Mouse (Mus musculus): Measurements from ENCODE around the gene Rap1gap2.

Rap1gap2 gene

DNA sequence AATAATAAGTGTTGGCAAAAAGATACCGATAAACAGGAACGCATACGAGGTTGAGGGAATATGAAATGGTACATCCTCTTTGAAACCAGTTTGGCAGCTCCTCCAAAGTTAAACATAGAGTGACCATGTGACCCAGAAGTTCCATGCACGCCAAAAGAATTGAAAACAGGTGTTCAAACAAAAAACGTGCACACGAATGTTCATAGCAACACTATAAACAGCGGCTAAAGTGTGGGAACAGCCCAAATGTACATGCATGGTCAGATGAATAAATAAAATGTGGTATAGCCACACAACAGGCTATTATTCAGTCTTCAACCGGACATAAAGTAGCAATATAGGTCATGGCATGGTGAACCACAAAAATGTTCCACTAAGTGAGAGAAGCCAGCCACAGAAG lies 108.2 kb downstream of the Rap1gap2 start:
- DNase-seq (ENCODE audit: low read depth, low spot score): no peak

GRCm38 (mm10) chr11:74501989-74502388 lies 108.7 kb downstream of the Rap1gap2 start:
- DNase-seq (ENCODE audit: low read depth, low spot score): no peak

- DNase-seq (ENCODE audit: low read depth, low spot score): no peak
These were observed 109.7 kb downstream of the Rap1gap2 start for GRCm38 (mm10) chr11:74501061-74501460.

- no peak for DNase-seq (ENCODE audit: low read depth, low spot score)
These were observed 111.1 kb downstream of the Rap1gap2 start for GRCm38 (mm10) chr11:74499521-74500099.

DNA sequence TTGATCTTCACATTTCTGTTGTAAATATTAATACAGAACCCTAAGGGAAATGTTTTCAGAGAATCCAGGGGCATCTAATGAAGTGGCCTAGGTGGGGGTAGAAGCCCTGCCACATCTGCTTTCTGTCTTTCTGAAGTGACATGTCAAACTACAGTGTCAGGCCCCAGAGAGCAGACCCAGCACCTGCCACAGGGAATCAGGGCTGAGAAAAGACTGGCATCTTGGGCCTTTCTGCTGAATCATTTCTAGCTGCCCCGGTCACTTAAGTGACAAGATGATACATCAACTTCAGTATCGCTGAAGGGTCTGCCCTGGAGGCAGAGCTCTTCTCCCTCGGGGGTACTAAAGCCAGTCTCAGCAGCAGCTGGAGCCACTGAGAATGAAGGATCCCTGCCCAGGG lies 111.7 kb downstream of the Rap1gap2 start:
- no peak for DNase-seq (ENCODE audit: low read depth, low spot score)

DNA sequence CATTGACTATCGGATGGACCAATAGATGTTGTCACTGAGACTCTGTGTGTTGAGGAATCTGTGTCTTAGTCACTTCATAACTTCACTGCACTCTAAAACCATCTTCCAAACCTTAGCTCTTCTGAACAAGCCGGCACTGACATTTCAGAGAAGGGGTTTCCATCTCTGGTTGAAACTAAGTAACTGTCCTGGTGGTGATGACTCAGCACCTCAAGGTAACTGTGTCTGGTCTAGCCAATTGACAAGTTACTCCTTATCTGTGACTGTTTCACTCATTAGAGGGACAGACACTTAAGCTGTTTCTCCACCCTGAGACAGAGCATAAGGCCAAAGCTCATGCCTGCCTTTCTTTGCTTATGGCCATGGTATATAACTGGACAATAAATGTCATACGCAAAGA lies 114.1 kb downstream of the Rap1gap2 start:
- DNase-seq (ENCODE audit: low read depth, low spot score): no peak

- no peak for DNase-seq (ENCODE audit: low read depth, low spot score)
These were observed 116.8 kb downstream of the Rap1gap2 start for GRCm38 (mm10) chr11:74493936-74494335.

DNA sequence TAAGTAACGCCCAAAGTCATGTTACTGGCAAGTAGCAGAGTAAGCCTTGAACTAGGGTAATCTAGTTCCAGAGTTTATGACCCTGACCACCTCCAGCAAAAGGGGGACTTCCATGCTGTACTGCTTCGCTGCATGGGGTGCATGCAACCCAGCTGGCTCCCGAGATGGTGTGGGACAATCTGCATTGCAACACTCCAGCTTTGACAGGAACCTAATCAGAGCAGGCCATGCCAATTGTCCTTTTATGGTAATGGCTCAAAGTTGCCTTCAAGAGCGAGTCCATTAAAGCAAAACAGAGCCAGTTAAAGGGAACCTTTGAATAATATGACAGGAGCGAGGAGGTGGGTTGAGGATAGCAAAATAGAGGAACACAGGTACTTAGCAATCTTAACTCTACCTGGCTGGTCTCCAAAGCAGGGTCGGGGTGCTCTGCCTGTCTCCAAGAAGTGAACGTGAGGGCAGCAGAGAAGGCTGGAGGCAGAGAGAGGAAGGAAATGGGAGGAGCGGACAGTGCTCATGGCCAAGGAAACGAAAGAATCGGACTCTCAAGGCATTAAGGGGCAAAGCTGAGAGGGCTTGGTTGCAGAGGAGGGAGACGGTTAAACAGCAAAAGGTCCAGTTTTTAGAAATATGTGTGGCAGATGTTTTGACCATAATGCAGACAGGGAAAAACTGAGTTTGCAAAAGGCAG lies 117.4 kb downstream of the Rap1gap2 start:
- DNase-seq (ENCODE audit: low read depth, low spot score): peak; percentile 18

GRCm38 (mm10) chr11:74491130-74491529 lies 119.6 kb downstream of the Rap1gap2 start:
- no peak for DNase-seq (ENCODE audit: low read depth, low spot score)

DNA sequence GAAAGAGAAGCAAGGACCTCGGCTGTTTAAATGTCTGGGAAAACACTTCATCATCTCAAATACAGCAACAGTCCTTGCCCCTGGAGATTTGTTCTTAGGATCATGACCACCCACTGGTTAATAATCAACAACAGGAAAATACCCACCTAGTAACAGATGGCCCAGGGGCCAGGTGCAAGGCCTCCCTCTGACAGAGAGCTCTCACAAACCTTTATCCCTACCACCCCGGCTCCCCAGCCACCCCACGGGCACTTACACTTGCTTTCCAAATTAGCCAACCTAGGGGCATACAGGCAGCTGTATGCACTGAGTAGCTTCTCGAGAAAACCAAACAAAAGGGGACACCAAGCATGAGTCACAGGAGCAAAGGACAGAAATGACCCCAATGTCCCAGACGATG lies 121.5 kb downstream of the Rap1gap2 start:
- no peak for DNase-seq (ENCODE audit: low read depth, low spot score)

GRCm38 (mm10) chr11:74487952-74488351 lies 122.8 kb downstream of the Rap1gap2 start:
- DNase-seq (ENCODE audit: low read depth, low spot score): no peak

GRCm38 (mm10) chr11:74485435-74486217 lies 125.1 kb downstream of the Rap1gap2 start:
- DNase-seq (ENCODE audit: low read depth, low spot score): peak; percentile 43

GRCm38 (mm10) chr11:74483871-74484270 lies 126.8 kb downstream of the Rap1gap2 start:
- no peak for DNase-seq (ENCODE audit: low read depth, low spot score)

GRCm38 (mm10) chr11:74483153-74483817 lies 127.4 kb downstream of the Rap1gap2 start:
- DNase-seq (ENCODE audit: low read depth, low spot score): no peak

GRCm38 (mm10) chr11:74481797-74482196 lies 128.9 kb downstream of the Rap1gap2 start:
- no peak for DNase-seq (ENCODE audit: low read depth, low spot score)

DNA sequence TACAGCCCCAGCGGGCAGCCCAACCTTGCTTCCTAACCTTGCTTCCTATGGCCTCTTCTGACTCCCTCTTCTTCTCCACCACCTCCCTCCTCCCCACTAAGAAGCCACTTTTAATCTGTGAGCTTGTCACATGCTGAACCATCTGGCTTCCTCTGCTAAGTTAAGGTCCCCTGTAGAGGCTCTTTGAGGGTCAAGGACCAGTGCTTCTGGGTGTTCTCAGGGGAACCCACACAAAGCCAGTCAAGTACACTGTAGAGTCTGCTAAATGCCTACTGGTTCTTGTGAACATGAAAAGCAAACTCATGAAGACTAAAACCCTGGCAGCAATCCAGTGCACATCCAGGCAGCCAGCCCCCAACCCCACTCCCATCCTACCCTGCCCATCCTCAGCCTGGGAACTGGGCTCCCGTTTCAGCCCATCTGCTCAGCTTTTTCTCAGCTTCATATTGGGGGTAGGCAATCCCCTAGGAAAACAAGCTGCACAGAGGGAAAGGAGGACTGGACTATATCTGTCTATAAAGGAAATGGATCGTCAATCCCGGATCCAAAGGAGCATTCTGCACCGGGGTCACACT lies 130.9 kb downstream of the Rap1gap2 start:
- DNase-seq (ENCODE audit: low read depth, low spot score): no peak

GRCm38 (mm10) chr11:74478877-74479276 lies 131.8 kb downstream of the Rap1gap2 start:
- no peak for DNase-seq (ENCODE audit: low read depth, low spot score)

- DNase-seq (ENCODE audit: low read depth, low spot score): no peak
These were observed 138.0 kb downstream of the Rap1gap2 start for GRCm38 (mm10) chr11:74472671-74473070.

DNA sequence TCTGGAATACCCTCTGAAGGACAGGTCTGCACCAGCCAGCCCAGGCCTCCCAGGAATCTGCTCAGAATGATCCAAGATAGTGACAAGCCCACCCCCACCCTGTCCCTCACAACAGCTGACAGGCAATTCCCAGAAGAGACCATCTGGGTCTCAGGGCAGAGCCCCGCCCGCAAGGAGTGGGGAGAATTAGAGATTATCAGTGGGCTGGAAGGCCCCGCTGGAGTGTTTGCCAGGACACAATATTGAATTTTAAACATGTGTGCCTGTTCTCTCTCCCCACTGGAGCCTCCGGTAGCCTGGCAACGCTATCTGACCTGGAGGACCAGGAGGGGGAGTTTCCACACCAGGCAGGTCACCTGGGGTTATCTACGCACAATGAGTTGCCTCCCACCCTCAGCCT lies 142.5 kb downstream of the Rap1gap2 start:
- no peak for DNase-seq (ENCODE audit: low read depth, low spot score)

GRCm38 (mm10) chr11:74465712-74466111 lies 145.0 kb downstream of the Rap1gap2 start:
- DNase-seq (ENCODE audit: low read depth, low spot score): peak; percentile 16

- no peak for DNase-seq (ENCODE audit: low read depth, low spot score)
These were observed 146.3 kb downstream of the Rap1gap2 start for GRCm38 (mm10) chr11:74464181-74464977.
